Mouse (Mus musculus) erythroblast, embryonic 14.5 days (primary cell): ENCODE results near the gene Gm20431.

Experiments
- GATA1 ChIP-seq: IDR thresholded peaks from 2 replicates; pipeline ENCODE4 v1.6.1; 2012; ENCODE audit warnings: low read length, inconsistent platforms, mixed read lengths
- TAL1 ChIP-seq: IDR thresholded peaks from 3 replicates; pipeline ENCODE4 v1.6.1; 2012; ENCODE audit warnings: low read length, inconsistent platforms, mixed read lengths

DNA sequence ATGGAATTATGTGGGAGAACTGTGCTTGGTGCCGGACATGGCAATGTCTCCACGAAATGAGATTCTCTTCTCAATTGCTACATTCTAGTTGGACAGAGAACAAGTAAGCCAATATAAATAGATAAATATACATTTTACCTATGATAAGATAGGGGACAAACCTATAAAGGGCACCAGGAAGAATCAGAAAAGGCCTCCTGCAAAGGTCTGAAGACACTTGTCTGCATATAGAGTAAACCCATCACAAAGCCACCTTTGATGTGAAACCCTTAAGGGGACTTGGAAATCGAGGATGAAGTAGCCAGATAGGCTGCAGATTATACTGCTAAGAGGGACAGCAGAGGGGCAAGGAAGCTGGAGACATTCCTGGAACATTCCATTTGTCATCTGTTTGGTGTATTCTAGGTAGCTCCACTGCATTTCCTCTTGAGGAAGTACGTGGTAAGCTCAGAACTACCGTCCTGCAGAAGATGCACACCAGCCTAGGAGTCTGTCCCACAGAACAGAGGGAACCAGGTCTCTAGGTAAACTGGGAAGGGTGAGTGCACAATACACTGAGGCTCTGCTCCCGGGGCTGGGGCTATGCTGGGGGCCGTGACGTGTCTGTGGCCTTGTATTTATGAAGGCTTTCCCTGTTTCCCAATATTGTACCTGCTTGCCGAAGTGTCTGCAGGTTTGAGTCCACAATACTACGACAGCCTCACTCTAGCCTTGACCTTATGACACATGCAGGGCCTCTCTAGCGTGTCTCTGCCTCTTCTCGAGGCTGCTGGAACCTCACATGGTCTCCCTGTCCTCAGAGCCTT lies 28.4 kb downstream of the Gm20431 start:
- TF ChIP-seq GATA1 (no peak), TAL1 (no peak)
